Comparison of ENCODE assay signal across 21 mouse cellular contexts in the genomic region with DNA sequence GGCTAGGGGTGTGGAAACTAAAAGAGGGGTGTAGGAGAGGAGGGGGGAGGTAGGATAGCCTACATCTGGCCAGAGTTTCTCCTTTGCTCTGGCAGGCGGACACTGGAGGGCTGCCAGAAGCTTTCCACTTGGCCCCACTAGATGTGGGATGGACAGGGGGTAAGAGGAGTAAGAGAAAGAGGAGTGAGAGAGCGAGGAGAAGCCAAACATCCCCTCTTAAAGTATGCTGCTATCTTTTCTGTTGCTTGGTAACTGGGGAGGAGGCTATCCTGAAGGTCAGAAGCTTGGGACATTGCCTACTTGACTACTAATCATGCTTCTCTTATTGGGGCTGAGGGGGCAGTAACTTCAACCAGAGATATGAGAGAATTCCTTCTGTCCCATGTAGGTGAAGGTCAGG.
A peak's percentile ranks its signal among the peaks of the same experiment; 100 is the strongest.
DNase-seq lines count a peak whose midpoint lies in the region; ATAC-seq lines count a peak whose summit lies in the region.
"Had no signal": no experiment of that assay in that cellular context is flagged by ENCODE, and none has a peak within 500 bp of the region (broad histone marks: within the 10 kb centered on the region; RNA-seq: fewer than 3 reads in every experiment).

No protein-coding gene starts in this region.

- H3K27me3 ChIP-seq in lung, embryonic 15.5 days, result no peaks in the 10 kb centered on the region
- no peaks in the 10 kb centered on the region for H3K27me3 ChIP-seq in stomach, embryonic 16.5 days (ENCODE audit: control insufficient read depth, insufficient read depth, low read length)
- H3K27me3 ChIP-seq: embryonic facial prominence, embryonic 13.5 days; hindbrain, embryonic 12.5 days; limb, embryonic 15.5 days; neural tube, embryonic 13.5 days had no signal

- no peaks in the 10 kb centered on the region for H3K4me1 ChIP-seq in lung, embryonic 15.5 days
- no peaks in the 10 kb centered on the region for H3K4me1 ChIP-seq in stomach, embryonic 16.5 days (ENCODE audit: control insufficient read depth, insufficient read depth, low read length)
- H3K4me1 ChIP-seq: embryonic facial prominence, embryonic 13.5 days; hindbrain, embryonic 12.5 days; limb, embryonic 15.5 days; neural tube, embryonic 13.5 days had no signal

- WGBS in lung, embryonic 15.5 days, result 22% methylated on average over 2 of the region's 2 CpGs
- WGBS in stomach, embryonic 16.5 days, result 40% methylated on average over 2 of the region's 2 CpGs

- peak; percentile 80 for ATAC-seq in lung, embryonic 15.5 days (ENCODE audit: borderline replicate concordance, extremely low read depth, low FRiP score, low TSS enrichment)
- ATAC-seq in stomach, embryonic 16.5 days (ENCODE audit: insufficient read depth, low FRiP score), result peak; percentile 37; the same call in 1 of the 2 replicates
- no peak for ATAC-seq in activated CD4-positive, CD25-positive, alpha-beta regulatory T cell, adult 4 months
- ATAC-seq: forebrain, postnatal 0 days; inflammation-experienced regulatory T-cells, adult 6 months had no signal

- no peak overlapping the region for H3K27ac ChIP-seq in lung, embryonic 15.5 days
- H3K27ac ChIP-seq in stomach, embryonic 16.5 days (ENCODE audit: low read length), result no peak overlapping the region
- H3K27ac ChIP-seq: embryonic facial prominence, embryonic 13.5 days; gastrocnemius, adult 2 months; hindbrain, embryonic 12.5 days; limb, embryonic 15.5 days; neural tube, embryonic 13.5 days had no signal

- H3K4me3 ChIP-seq in lung, embryonic 15.5 days, result no peak overlapping the region
- no peak overlapping the region for H3K4me3 ChIP-seq in stomach, embryonic 16.5 days (replicated peaks; ENCODE audit: low read length)
- H3K4me3 ChIP-seq: embryonic facial prominence, embryonic 13.5 days; gastrocnemius, adult 2 months; hindbrain, embryonic 12.5 days; limb, embryonic 15.5 days; neural tube, embryonic 13.5 days had no signal

- H3K4me2 ChIP-seq in lung, embryonic 15.5 days, result no peak overlapping the region
- H3K4me2 ChIP-seq in stomach, embryonic 16.5 days (ENCODE audit: low read depth, low read length), result no peak overlapping the region
- H3K4me2 ChIP-seq: embryonic facial prominence, embryonic 13.5 days; hindbrain, embryonic 12.5 days; limb, embryonic 15.5 days; midbrain, embryonic 11.5 days; neural tube, embryonic 13.5 days had no signal

- DNase-seq in heart, adult 11 months, result peak; percentile 85
- DNase-seq in heart, adult 9 months (ENCODE audit: low spot score in 2 of 2), result no peak
- no peak for DNase-seq in lung, postnatal 25 days (ENCODE audit: low spot score)
- peak; percentile 8 for DNase-seq in lung, postnatal 14 days
- no peak for DNase-seq in right cerebral cortex, postnatal 36 days (ENCODE audit: low spot score in 2 of 2)
- DNase-seq: adrenal gland, adult 8-10 months; cerebellum, adult 11-12 months; forebrain, postnatal 0 days; gastrocnemius, adult 2 months; layer of hippocampus, postnatal 36 days; retina, postnatal 1 day; thymus, postnatal 4 days had no signal

- H3K9ac ChIP-seq in lung, embryonic 15.5 days, result no peak overlapping the region
- no peak overlapping the region for H3K9ac ChIP-seq in stomach, embryonic 16.5 days (ENCODE audit: low read length)
- H3K9ac ChIP-seq: embryonic facial prominence, embryonic 13.5 days; forebrain, postnatal 0 days; hindbrain, embryonic 12.5 days; limb, embryonic 15.5 days; neural tube, embryonic 13.5 days had no signal

- H3K9me3 ChIP-seq in lung, embryonic 15.5 days, result no peaks in the 10 kb centered on the region
- no peaks in the 10 kb centered on the region for H3K9me3 ChIP-seq in stomach, embryonic 16.5 days (replicated peaks; ENCODE audit: control insufficient read depth, low read length)
- H3K9me3 ChIP-seq: embryonic facial prominence, embryonic 13.5 days; hindbrain, embryonic 12.5 days; limb, embryonic 15.5 days; neural tube, embryonic 13.5 days had no signal

- no peaks in the 10 kb centered on the region for H3K36me3 ChIP-seq in lung, embryonic 15.5 days
- H3K36me3 ChIP-seq in stomach, embryonic 16.5 days (ENCODE audit: control insufficient read depth, insufficient read depth, low read length), result no peaks in the 10 kb centered on the region
- H3K36me3 ChIP-seq: embryonic facial prominence, embryonic 13.5 days; hindbrain, embryonic 12.5 days; limb, embryonic 15.5 days; neural tube, embryonic 13.5 days had no signal

Comparison
In these comparisons a context has a peak if more than half of its experiments do, and no peak if none do; other contexts are left out.
1. DNase-seq: peak in heart, adult 11 months (single experiment) and lung, postnatal 14 days (single experiment); none in heart, adult 9 months (0 of 2), lung, postnatal 25 days (single experiment) and right cerebral cortex, postnatal 36 days (0 of 2).